Mouse (Mus musculus): ENCODE data around the gene Fblim1.

GRCm38 (mm10) chr4:141566187-141566586, 39.7 kb downstream of the Fblim1 start:
- TF ChIP-seq CTCF (conservative IDR thresholded peaks at IDR 0.05; ENCODE audit: low read length) (no peak), POU5F1 (IDR thresholded peaks at IDR 0.05; ENCODE audit: borderline replicate concordance, low read length) (no peak)

Measured in E14TG2a.4 (cell line).